Mouse (Mus musculus) forebrain, postnatal 0 days (tissue): Measurements from ENCODE around the gene Camk2b. TPM values are rescaled to one million over a fixed set of nuclear protein-coding genes. Genes with fewer than 3 reads are reported as not detected.
"Not testable (repeated sequence)": the region's sequence is repeated elsewhere in the genome, so short reads cannot be mapped to it uniquely, and the experiment has no call there.

Source experiments
- ATAC-seq: fragments of 200-750 bp; cut with Nextera tagmentation; 2 replicates; pipeline ENCODE4 v1.8.0; 2017; ENCODE audit warnings: mild to moderate bottlenecking, moderate library complexity
- DNase-seq: peaks from one replicate; pipeline ENCODE4 v3.0.0-alpha.2; 2015
- H3K27ac ChIP-seq: fragments of 300-500 bp; sonication (generic); 2 replicates; pipeline ENCODE4 v1.5.1; 2014; ENCODE audit warnings: low read depth, mild to moderate bottlenecking, antibody characterized with exemption, low read length, moderate library complexity, mixed read lengths
- H3K27me3 ChIP-seq: fragments of 300-500 bp; sonication (generic); 2 replicates; pipeline ENCODE4 v1.6.1; 2014; ENCODE audit warnings: mild to moderate bottlenecking, low read length, mixed read lengths; ENCODE audit not compliant: insufficient read depth
- H3K36me3 ChIP-seq: fragments of 300-500 bp; sonication (generic); 2 replicates; pipeline ENCODE4 v1.6.1; 2014; ENCODE audit warnings: mild to moderate bottlenecking, moderate library complexity; ENCODE audit not compliant: insufficient read depth
- H3K4me1 ChIP-seq: fragments of 300-500 bp; sonication (generic); 2 replicates; pipeline ENCODE4 v1.6.1; 2014; ENCODE audit warnings: antibody characterized with exemption; ENCODE audit not compliant: insufficient read depth
- H3K4me2 ChIP-seq: fragments of 300-500 bp; sonication (generic); 2 replicates; pipeline ENCODE4 v1.6.1; 2014; ENCODE audit warnings: low read depth, mild to moderate bottlenecking, moderate library complexity
- H3K4me3 ChIP-seq: fragments of 300-500 bp; sonication (generic); 2 replicates; pipeline ENCODE4 v1.5.1; 2014; ENCODE audit warnings: low read depth, low read length, mixed read lengths
- H3K9ac ChIP-seq: fragments of 300-500 bp; sonication (generic); 2 replicates; pipeline ENCODE4 v1.6.1; 2014; ENCODE audit warnings: mild to moderate bottlenecking
- H3K9me3 ChIP-seq: fragments of 300-500 bp; sonication (generic); 2 replicates; pipeline ENCODE4 v1.6.1; 2016; ENCODE audit warnings: low read length
- CTCF ChIP-seq: sonication (generic); IDR thresholded peaks from 2 replicates; pipeline ENCODE4 v1.5.1; 2016; ENCODE audit warnings: antibody characterized with exemption, control low read depth, low read depth
- WGBS: fragments of 180-500 bp; shearing (Covaris S2); extraction: QIAGEN DNeasy Blood & Tissue Kit; methylation state at CpG from one replicate; pipeline ENCODE4 v1.1.7; 2014; 5-methylcytosine and 5-hydroxymethylcytosine counted together
- polyA plus RNA-seq: library from polyadenylated mRNA; unstranded; fragments of >200 nt; fragmentation: Nextera tagmentation; extraction: Ambion mirVana; gene quantifications from 2 replicates; pipeline ENCODE4 v1.2.1, GENCODE M21; 2015
- total RNA-seq: library from RNA; depleted of rRNA; stranded (reverse); fragments of >200 nt; gene quantifications from 2 replicates; pipeline ENCODE4 v1.2.3, GENCODE M21; 2014

Gene Camk2b
- total and polyA plus RNA-seq, 2 experiments from 2014 or later: 271 to 280 TPM

DNA sequence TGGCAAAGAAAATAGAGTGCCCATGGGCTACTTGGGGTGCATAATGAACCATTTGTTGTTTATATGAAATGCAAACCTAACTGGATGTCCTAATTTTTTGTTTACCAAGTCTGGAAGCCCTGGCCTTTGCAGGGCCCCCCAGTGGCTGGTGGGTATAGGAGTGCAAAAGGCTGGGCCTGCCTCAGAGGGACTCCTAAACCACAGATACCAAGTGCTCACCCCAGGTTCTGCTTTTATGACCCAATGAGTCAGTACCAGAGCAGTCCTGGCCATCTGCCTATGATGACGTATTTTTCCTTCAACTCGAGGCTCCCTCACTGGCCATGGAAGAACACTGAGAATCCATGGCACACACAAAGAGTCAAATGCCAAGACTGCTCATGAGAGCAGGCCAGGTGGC lies 121.1 kb downstream of the Camk2b start:
- no peaks in the 10 kb centered on the region for H3K27me3 ChIP-seq
- no peak overlapping the region for H3K4me3 ChIP-seq
- no peaks in the 10 kb centered on the region for H3K9me3 ChIP-seq
- no peak overlapping the region for H3K9ac ChIP-seq
- ATAC-seq: no peak
- H3K4me1 ChIP-seq: no peaks in the 10 kb centered on the region
- no peak for TF ChIP-seq CTCF
- 78% methylated on average over 2 of the region's 2 CpGs for WGBS
- DNase-seq: no peak
- no peak overlapping the region for H3K4me2 ChIP-seq
- no peaks in the 10 kb centered on the region for H3K36me3 ChIP-seq
- no peak overlapping the region for H3K27ac ChIP-seq

GRCm38 (mm10) chr11:5942966-5943365 lies 123.2 kb downstream of the Camk2b start:
- no peak for TF ChIP-seq CTCF
- no peaks in the 10 kb centered on the region for H3K9me3 ChIP-seq
- H3K36me3 ChIP-seq: no peaks in the 10 kb centered on the region
- no peak overlapping the region for H3K27ac ChIP-seq
- H3K4me1 ChIP-seq: no peaks in the 10 kb centered on the region
- H3K4me3 ChIP-seq: no peak overlapping the region
- DNase-seq (no peak), ATAC-seq (no peak)
- H3K4me2 ChIP-seq: no peak overlapping the region
- no peaks in the 10 kb centered on the region for H3K27me3 ChIP-seq
- H3K9ac ChIP-seq: no peak overlapping the region
- WGBS: 62% methylated on average over 6 of the region's 6 CpGs

- not testable (repeated sequence) for H3K9ac ChIP-seq, H3K4me2 ChIP-seq, H3K4me1 ChIP-seq, H3K36me3 ChIP-seq, DNase-seq, H3K27me3 ChIP-seq, H3K9me3 ChIP-seq, ATAC-seq, H3K4me3 ChIP-seq, H3K27ac ChIP-seq
- WGBS: 92% methylated on average over 11 of the region's 11 CpGs
These were observed 131.6 kb downstream of the Camk2b start for GRCm38 (mm10) chr11:5934531-5934930.

DNA sequence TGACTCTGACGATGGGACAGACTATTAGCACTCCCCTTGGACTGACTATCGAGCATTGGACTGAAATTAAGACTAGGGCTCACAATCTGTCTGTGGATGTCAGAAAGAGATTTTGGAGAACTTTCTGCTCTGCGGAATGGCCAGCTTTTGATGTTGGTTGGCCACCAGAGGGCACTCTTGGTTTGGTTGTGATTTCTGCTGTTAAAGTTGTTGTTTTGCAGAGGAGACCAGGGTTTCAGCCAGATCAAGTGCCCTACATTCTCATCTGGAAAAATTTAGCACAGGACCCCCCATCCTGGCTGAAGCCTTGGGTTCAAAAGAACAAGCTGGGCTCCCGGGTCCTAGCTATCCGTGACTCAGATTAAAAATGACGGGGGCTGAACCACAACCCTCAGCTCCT lies 134.2 kb downstream of the Camk2b start:
- H3K4me3 ChIP-seq, H3K27me3 ChIP-seq, H3K27ac ChIP-seq, H3K9ac ChIP-seq, H3K4me2 ChIP-seq, H3K36me3 ChIP-seq, ATAC-seq, H3K9me3 ChIP-seq, H3K4me1 ChIP-seq: not testable (repeated sequence)
- DNase-seq: peak; percentile 50
- TF ChIP-seq CTCF: peak; percentile 37
- WGBS: 81% methylated on average over 6 of the region's 6 CpGs

GRCm38 (mm10) chr11:5930578-5930977 lies 135.6 kb downstream of the Camk2b start:
- DNase-seq: no peak
- H3K9ac ChIP-seq: no peak overlapping the region
- H3K9me3 ChIP-seq: no peaks in the 10 kb centered on the region
- H3K36me3 ChIP-seq: no peaks in the 10 kb centered on the region
- H3K4me2 ChIP-seq: no peak overlapping the region
- no peak for ATAC-seq
- no peaks in the 10 kb centered on the region for H3K4me1 ChIP-seq
- no peaks in the 10 kb centered on the region for H3K27me3 ChIP-seq
- WGBS: 73% methylated on average over 1 of the region's 1 CpGs
- H3K27ac ChIP-seq: no peak overlapping the region
- H3K4me3 ChIP-seq: no peak overlapping the region
- TF ChIP-seq CTCF: no peak

GRCm38 (mm10) chr11:5926696-5927220 lies 139.4 kb downstream of the Camk2b start:
- Histone ChIP-seq H3K9me3 (no peaks in the 10 kb centered on the region), H3K4me2 (no peak overlapping the region), H3K4me1 (no peaks in the 10 kb centered on the region), H3K27me3 (no peaks in the 10 kb centered on the region), H3K36me3 (no peaks in the 10 kb centered on the region), H3K27ac (no peak overlapping the region), H3K9ac (no peak overlapping the region), H3K4me3 (no peak overlapping the region)
- WGBS: 83% methylated on average over 3 of the region's 3 CpGs
- ATAC-seq (no peak), DNase-seq (no peak)
- TF ChIP-seq CTCF: no peak

DNA sequence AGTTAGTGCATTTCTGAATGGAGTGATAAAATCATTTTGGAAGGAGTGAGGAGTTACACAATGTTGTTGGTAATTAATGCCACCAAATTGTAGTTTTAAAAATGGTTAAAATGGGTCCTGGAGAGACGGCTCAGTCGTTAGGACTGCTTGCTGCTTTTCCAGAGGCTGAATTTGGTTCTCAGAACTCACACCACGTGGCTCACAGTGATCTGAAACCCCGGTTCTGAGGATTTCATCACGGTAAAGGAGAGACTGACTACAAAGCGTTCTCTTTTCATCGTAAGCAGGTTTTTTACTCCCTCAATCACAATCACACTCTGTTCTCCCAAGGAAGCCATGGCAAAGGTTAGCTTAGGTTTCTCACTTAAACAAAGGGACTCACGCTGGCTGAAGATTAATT lies 141.5 kb downstream of the Camk2b start:
- ATAC-seq (no peak), DNase-seq (no peak)
- H3K4me3 ChIP-seq: no peak overlapping the region
- no peak overlapping the region for H3K9ac ChIP-seq
- H3K9me3 ChIP-seq: no peaks in the 10 kb centered on the region
- H3K4me2 ChIP-seq: no peak overlapping the region
- no peaks in the 10 kb centered on the region for H3K27me3 ChIP-seq
- H3K36me3 ChIP-seq: no peaks in the 10 kb centered on the region
- WGBS: 51% methylated on average over 8 of the region's 8 CpGs
- H3K27ac ChIP-seq: no peak overlapping the region
- no peak for TF ChIP-seq CTCF
- no peaks in the 10 kb centered on the region for H3K4me1 ChIP-seq
